Mouse (Mus musculus) hindbrain, embryonic 13.5 days (tissue): ENCODE measurements around the gene Tbce. TPM values are rescaled to one million over a fixed set of nuclear protein-coding genes. Genes with fewer than 3 reads are reported as not detected.
"Not testable (repeated sequence)": the region's sequence is repeated elsewhere in the genome, so short reads cannot be mapped to it uniquely, and the experiment has no call there.

ENCODE experiments used
- ATAC-seq: fragments of 200-750 bp; cut with Nextera tagmentation; 2 replicates; pipeline ENCODE4 v1.8.0; 2017; ENCODE audit warnings: moderate TSS enrichment; ENCODE audit not compliant: low FRiP score
- H3K27ac ChIP-seq: fragments of 300-500 bp; sonication (generic); 2 replicates; pipeline ENCODE4 v1.5.1; 2015; ENCODE audit warnings: inconsistent platforms, mild to moderate bottlenecking, moderate library complexity
- H3K27me3 ChIP-seq: fragments of 300-500 bp; sonication (generic); 2 replicates; pipeline ENCODE4 v1.6.1; 2015; ENCODE audit warnings: mild to moderate bottlenecking, inconsistent platforms
- H3K36me3 ChIP-seq: fragments of 300-500 bp; sonication (generic); 2 replicates; pipeline ENCODE4 v1.6.1; 2015; ENCODE audit warnings: mild to moderate bottlenecking, inconsistent platforms
- H3K4me1 ChIP-seq: fragments of 300-500 bp; sonication (generic); replicated peaks from 2 replicates; pipeline ENCODE4 v1.6.1; 2015; ENCODE audit warnings: inconsistent platforms
- H3K4me2 ChIP-seq: fragments of 300-500 bp; sonication (generic); 2 replicates; pipeline ENCODE4 v1.6.1; 2015; ENCODE audit warnings: inconsistent platforms, mild to moderate bottlenecking, moderate library complexity
- H3K4me3 ChIP-seq: fragments of 300-500 bp; sonication (generic); 2 replicates; pipeline ENCODE4 v1.5.1; 2015; ENCODE audit warnings: mild to moderate bottlenecking, inconsistent platforms
- H3K9ac ChIP-seq: fragments of 300-500 bp; sonication (generic); 2 replicates; pipeline ENCODE4 v1.6.1; 2015; ENCODE audit warnings: mild to moderate bottlenecking, inconsistent platforms
- H3K9me3 ChIP-seq: fragments of 300-500 bp; sonication (generic); 2 replicates; pipeline ENCODE4 v1.6.1; 2016; ENCODE audit warnings: inconsistent platforms
- WGBS: fragments of 180-500 bp; shearing (Covaris S2); methylation state at CpG from one replicate; pipeline ENCODE4 v1.1.7; 2015; 5-methylcytosine and 5-hydroxymethylcytosine counted together
- polyA plus RNA-seq: library from polyadenylated mRNA; unstranded; fragments of >200 nt; fragmentation: Nextera tagmentation; extraction: Ambion mirVana; gene quantifications from 2 replicates; pipeline ENCODE4 v1.2.1, GENCODE M21; 2015

Tbce gene
- polyA plus RNA-seq, 1 experiment from 2014 or later, result 106 TPM

GRCm38 (mm10) chr13:14026154-14026820 is 13.2 kb downstream of the Tbce start:
- no peak overlapping the region for H3K27ac ChIP-seq
- H3K4me2 ChIP-seq, result no peak overlapping the region
- no peak for ATAC-seq
- H3K27me3 ChIP-seq, result no peaks in the 10 kb centered on the region
- peaks cover 34% of the 10 kb centered on the region for H3K36me3 ChIP-seq
- H3K4me1 ChIP-seq, result no peaks in the 10 kb centered on the region
- no peak overlapping the region for H3K4me3 ChIP-seq
- WGBS, result 95% methylated on average over 6 of the region's 6 CpGs
- no peaks in the 10 kb centered on the region for H3K9me3 ChIP-seq
- no peak overlapping the region for H3K9ac ChIP-seq

DNA sequence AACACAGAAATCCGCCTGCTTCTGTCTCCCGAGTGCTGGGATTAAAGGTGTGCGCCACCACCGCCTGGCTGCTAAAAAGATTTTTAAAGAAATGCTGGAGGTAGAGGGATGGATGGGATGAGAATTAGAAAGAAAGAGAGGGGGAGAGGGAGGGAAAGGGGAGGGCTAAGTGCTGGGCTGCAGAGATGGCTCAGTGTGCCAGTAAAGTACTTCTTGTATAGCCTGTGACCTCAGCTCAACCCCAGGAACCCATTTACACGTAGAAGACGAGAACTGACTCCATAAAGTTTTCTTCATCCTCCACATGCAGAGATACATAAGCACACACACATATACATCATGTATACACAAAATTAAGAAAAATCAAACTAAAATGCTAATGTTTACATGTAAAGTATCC is 13.9 kb downstream of the Tbce start:
- Histone ChIP-seq H3K27ac (no peak overlapping the region), H3K9me3 (no peaks in the 10 kb centered on the region), H3K4me2 (no peak overlapping the region), H3K9ac (no peak overlapping the region), H3K4me3 (no peak overlapping the region), H3K27me3 (no peaks in the 10 kb centered on the region), H3K4me1 (no peaks in the 10 kb centered on the region), H3K36me3 (peaks cover 34% of the 10 kb centered on the region)
- 90% methylated on average over 6 of the region's 6 CpGs for WGBS
- ATAC-seq, result no peak

DNA sequence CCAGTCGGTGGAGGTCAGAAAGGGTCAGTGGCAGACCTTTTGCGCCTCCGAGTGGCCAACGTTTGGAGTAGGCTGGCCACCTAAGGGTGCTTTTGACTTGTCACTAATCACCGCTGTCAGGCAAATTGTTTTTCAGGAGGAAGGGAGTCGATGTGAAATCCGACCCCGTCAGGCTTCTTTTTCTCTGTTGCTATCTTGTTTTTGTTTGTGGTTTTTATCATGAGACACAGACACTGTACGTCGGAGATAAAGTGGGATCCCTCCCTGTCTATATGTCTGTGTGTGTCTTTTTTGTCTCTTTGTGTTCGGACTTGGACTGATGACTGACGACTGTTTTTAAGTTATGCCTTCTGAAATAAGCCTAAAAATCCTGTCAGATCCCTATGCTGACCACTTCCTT is 18.0 kb downstream of the Tbce start:
- not testable (repeated sequence) for H3K27me3 ChIP-seq, H3K27ac ChIP-seq, H3K4me2 ChIP-seq, H3K9ac ChIP-seq, ATAC-seq, H3K4me1 ChIP-seq, H3K4me3 ChIP-seq, H3K9me3 ChIP-seq
- 78% methylated on average over 12 of the region's 12 CpGs for WGBS
- peaks cover 43% of the 10 kb centered on the region for H3K36me3 ChIP-seq

- H3K4me2 ChIP-seq, result no peak overlapping the region
- H3K36me3 ChIP-seq, result peaks cover 52% of the 10 kb centered on the region
- H3K27me3 ChIP-seq, result no peaks in the 10 kb centered on the region
- H3K9ac ChIP-seq, result no peak overlapping the region
- no peaks in the 10 kb centered on the region for H3K9me3 ChIP-seq
- whole genome bisulfite sequencing, result 96% methylated on average over 3 of the region's 3 CpGs
- no peak for ATAC-seq
- H3K4me1 ChIP-seq, result no peaks in the 10 kb centered on the region
- H3K27ac ChIP-seq, result no peak overlapping the region
- H3K4me3 ChIP-seq, result no peak overlapping the region
Measured at GRCm38 (mm10) chr13:14018852-14019251, 20.6 kb downstream of the Tbce start.

- no peaks in the 10 kb centered on the region for H3K27me3 ChIP-seq
- no peak overlapping the region for H3K4me2 ChIP-seq
- H3K27ac ChIP-seq, result no peak overlapping the region
- H3K4me3 ChIP-seq, result no peak overlapping the region
- H3K4me1 ChIP-seq, result no peaks in the 10 kb centered on the region
- H3K9me3 ChIP-seq, result no peaks in the 10 kb centered on the region
- no peak overlapping the region for H3K9ac ChIP-seq
- no peak for ATAC-seq
- H3K36me3 ChIP-seq, result peaks cover 56% of the 10 kb centered on the region
Measured at GRCm38 (mm10) chr13:14018283-14018682, 21.2 kb downstream of the Tbce start.

- no peak overlapping the region for H3K9ac ChIP-seq
- H3K4me1 ChIP-seq, result no peaks in the 10 kb centered on the region
- ATAC-seq, result no peak
- H3K27me3 ChIP-seq, result no peaks in the 10 kb centered on the region
- no peaks in the 10 kb centered on the region for H3K9me3 ChIP-seq
- peaks cover 77% of the 10 kb centered on the region for H3K36me3 ChIP-seq
- H3K4me3 ChIP-seq, result no peak overlapping the region
- 94% methylated on average over 6 of the region's 6 CpGs for WGBS
- no peak overlapping the region for H3K27ac ChIP-seq
- H3K4me2 ChIP-seq, result no peak overlapping the region
Measured at GRCm38 (mm10) chr13:14015609-14016008, 23.8 kb downstream of the Tbce start.

DNA sequence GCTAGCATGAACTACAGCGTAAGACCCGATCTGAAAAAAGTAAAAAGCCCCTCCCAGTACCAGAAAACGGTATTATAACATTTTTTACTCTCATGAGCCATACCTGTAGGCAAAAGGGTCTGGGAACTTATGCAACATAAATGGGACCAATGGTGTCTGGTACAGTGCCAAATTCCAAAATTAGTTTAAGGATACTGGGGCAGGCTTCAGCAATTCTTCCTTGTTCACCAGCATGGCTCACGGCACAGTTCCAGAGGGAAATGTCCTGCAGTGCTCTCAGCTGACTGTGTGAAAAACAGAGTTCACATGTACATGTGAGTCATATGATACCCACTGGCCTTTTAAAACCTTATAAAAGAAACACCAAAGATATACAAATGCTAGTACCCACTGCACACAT is 24.9 kb downstream of the Tbce start:
- 95% methylated on average over 4 of the region's 4 CpGs for WGBS
- Histone ChIP-seq H3K36me3 (peaks cover 77% of the 10 kb centered on the region), H3K27me3 (no peaks in the 10 kb centered on the region)

GRCm38 (mm10) chr13:14014001-14014400 is 25.4 kb downstream of the Tbce start:
- Histone ChIP-seq H3K4me1 (no peaks in the 10 kb centered on the region), H3K27me3 (no peaks in the 10 kb centered on the region), H3K4me2 (no peak overlapping the region), H3K27ac (no peak overlapping the region), H3K4me3 (no peak overlapping the region), H3K36me3 (peaks cover 76% of the 10 kb centered on the region), H3K9me3 (no peaks in the 10 kb centered on the region), H3K9ac (no peak overlapping the region)
- ATAC-seq, result no peak
- 98% methylated on average over 2 of the region's 2 CpGs for WGBS

More for the DNA sequence above, 24.9 kb downstream of the Tbce start:
- Histone ChIP-seq H3K4me2 (no peak overlapping the region), H3K4me3 (no peak overlapping the region), H3K4me1 (no peaks in the 10 kb centered on the region), H3K9ac (no peak overlapping the region), H3K9me3 (no peaks in the 10 kb centered on the region), H3K27ac (no peak overlapping the region)
- ATAC-seq, result no peak

GRCm38 (mm10) chr13:14011454-14011995 is 27.9 kb downstream of the Tbce start:
- Histone ChIP-seq H3K36me3 (peaks cover 67% of the 10 kb centered on the region), H3K4me1 (no peaks in the 10 kb centered on the region), H3K4me3 (no peak overlapping the region), H3K27me3 (no peaks in the 10 kb centered on the region), H3K9me3 (no peaks in the 10 kb centered on the region), H3K4me2 (no peak overlapping the region), H3K27ac (no peak overlapping the region), H3K9ac (no peak overlapping the region)
- 98% methylated on average over 4 of the region's 4 CpGs for WGBS
- no peak for ATAC-seq

DNA sequence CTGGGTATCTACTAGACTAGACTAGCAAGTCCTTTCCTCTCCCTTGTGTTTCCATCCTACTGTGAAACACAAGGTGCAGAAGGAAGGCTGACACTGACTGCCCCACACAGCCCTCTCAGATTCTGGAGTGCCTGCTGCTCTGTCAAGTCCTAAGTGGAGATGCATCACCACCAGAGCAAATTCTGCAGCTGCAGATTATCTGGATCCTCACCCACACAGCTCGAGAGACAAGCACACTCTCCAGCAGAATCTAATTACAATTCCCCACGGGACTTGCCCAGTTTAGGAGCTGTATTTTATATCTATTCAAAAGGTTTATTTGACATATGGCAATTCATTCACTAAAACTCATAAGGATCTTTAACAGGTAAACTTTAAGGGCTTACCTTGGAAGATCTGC is 33.4 kb downstream of the Tbce start:
- Histone ChIP-seq H3K4me1 (0 out of 2 replicates have a peak, but pooled peaks cover 3% of the 10 kb centered on the region), H3K27ac (no peak overlapping the region), H3K4me2 (no peak overlapping the region), H3K4me3 (no peak overlapping the region), H3K27me3 (no peaks in the 10 kb centered on the region), H3K9ac (no peak overlapping the region), H3K9me3 (no peaks in the 10 kb centered on the region), H3K36me3 (peaks cover 71% of the 10 kb centered on the region)
- no peak for ATAC-seq
- 64% methylated on average over 2 of the region's 2 CpGs for WGBS

- 95% methylated on average over 5 of the region's 5 CpGs for WGBS
- Histone ChIP-seq H3K9me3 (no peaks in the 10 kb centered on the region), H3K4me1 (0 out of 2 replicates have a peak, but pooled peaks cover 3% of the 10 kb centered on the region), H3K36me3 (peaks cover 79% of the 10 kb centered on the region), H3K4me3 (no peak overlapping the region), H3K27ac (no peak overlapping the region), H3K27me3 (no peaks in the 10 kb centered on the region), H3K4me2 (no peak overlapping the region), H3K9ac (no peak overlapping the region)
- ATAC-seq, result no peak
Measured at GRCm38 (mm10) chr13:14004999-14005398, 34.4 kb downstream of the Tbce start.

GRCm38 (mm10) chr13:14004086-14004485 is 35.4 kb downstream of the Tbce start:
- Histone ChIP-seq H3K27me3 (no peaks in the 10 kb centered on the region), H3K9me3 (no peaks in the 10 kb centered on the region), H3K27ac (no peak overlapping the region), H3K4me1 (0 out of 2 replicates have a peak, but pooled peaks cover 3% of the 10 kb centered on the region), H3K4me2 (no peak overlapping the region), H3K36me3 (peaks cover 82% of the 10 kb centered on the region), H3K4me3 (no peak overlapping the region), H3K9ac (no peak overlapping the region)
- ATAC-seq, result no peak
- WGBS, result 87% methylated on average over 4 of the region's 4 CpGs

DNA sequence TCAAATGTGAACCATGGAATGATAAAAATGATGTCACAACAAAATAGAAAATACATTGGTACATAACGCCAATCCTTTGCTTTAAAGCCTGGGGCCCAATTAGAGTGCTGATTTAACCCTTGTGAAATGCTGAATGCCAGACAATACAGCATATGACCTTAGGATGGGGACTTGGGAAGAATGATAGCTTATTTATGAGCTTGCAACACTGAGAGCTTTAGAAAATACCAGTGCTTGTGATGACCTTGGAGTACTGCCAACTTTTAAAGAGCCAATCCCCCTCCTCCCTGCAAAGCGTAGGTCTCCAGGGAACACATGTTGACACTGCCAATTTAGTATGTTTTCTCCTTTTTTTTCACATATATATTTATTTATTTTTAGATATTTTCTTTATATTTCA is 36.7 kb downstream of the Tbce start:
- H3K36me3 ChIP-seq, result peaks cover 87% of the 10 kb centered on the region
- H3K9ac ChIP-seq, result no peak overlapping the region
- no peak overlapping the region for H3K27ac ChIP-seq
- H3K4me3 ChIP-seq, result no peak overlapping the region
- H3K4me1 ChIP-seq, result 0 out of 2 replicates have a peak, but pooled peaks cover 3% of the 10 kb centered on the region
- WGBS, result 77% methylated on average over 2 of the region's 2 CpGs
- H3K27me3 ChIP-seq, result no peaks in the 10 kb centered on the region
- no peak for ATAC-seq
- no peak overlapping the region for H3K4me2 ChIP-seq
- no peaks in the 10 kb centered on the region for H3K9me3 ChIP-seq
